Mouse (Mus musculus): ENCODE results near the gene Efnb1. TPM values are rescaled to one million over a fixed set of nuclear protein-coding genes. Genes with fewer than 3 reads are reported as not detected.

The Efnb1 gene
- total RNA-seq, 2 experiments from 2014 or later: 30.1 to 31.5 TPM

DNA sequence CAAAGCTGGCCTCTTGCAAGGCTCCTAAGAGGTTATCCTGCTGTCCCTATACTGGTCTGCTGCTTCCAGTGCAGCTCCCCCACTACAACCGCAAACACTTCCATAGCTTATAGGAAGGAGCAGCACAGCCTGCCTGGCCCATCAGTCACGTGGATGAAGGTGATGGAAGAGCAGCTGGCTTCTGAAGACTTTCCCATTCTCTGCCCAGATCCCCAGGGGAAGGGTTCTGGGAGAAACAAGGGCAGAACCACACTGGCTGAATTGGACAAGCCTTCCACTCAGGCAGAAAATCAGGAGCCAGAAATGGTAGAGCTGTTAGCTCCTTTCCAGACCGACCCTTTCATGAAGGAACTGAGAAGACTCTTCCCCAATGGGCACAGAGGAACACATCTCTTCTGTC, 16.2 kb downstream of the Efnb1 start:
- no peak for DNase-seq
- intact Hi-C loops (cut with DNase I): no loop called here

DNA sequence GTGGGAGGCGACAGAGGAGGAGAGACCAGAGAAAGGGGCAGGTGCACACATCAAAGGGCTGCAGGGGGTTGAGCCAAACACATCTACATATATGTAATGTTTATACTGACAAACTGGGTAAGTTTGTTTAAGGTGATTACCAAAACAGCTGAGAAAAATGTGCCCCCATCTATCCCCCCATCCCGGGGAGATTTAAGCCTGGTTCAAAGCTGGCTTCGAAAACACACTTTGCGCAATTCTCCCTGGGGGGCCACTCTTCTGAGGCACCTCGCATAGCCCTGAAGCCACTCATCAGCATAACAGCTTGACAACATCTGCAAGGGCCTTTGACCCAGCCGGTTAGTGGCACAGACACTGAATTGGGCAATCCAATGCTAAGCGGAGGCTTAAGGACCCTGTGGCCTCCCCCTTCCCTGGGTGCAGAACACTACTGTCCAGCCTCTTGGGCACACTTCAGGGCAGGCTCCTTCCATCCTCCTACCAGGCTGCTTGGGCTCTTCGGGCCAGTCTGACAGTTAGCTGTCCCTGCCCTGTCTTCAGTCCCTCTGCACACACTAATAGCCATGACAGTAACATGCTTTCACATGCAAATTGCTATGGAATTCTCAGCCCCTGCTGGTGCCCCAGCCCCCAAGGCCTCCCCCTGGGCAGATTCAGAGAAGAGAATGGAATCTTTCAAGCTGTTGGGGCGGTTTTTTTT, 16.8 kb downstream of the Efnb1 start:
- intact Hi-C loops (cut with DNase I): no loop called here
- no peak for DNase-seq

DNA sequence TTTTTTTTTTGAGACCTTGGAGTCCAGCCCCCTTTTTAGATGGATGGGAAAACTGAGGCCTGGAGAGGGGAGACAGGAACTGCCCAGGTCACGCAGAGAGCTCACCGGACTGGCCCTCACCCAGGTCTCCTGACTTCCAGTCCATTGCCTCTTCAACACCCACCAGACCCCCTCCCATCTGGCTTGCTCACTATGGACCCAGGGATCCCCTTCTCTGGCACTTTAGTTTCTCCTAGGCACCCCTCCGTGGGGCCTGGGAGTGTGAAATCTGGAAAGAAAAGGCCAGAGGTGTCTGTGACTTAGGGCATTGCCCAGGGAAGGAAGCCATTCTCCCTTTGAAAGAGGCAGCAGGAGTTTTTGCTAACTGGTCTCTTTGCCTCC, 17.3 kb downstream of the Efnb1 start:
- no peak for DNase-seq
- intact Hi-C loops (cut with DNase I): no loop called here

DNA sequence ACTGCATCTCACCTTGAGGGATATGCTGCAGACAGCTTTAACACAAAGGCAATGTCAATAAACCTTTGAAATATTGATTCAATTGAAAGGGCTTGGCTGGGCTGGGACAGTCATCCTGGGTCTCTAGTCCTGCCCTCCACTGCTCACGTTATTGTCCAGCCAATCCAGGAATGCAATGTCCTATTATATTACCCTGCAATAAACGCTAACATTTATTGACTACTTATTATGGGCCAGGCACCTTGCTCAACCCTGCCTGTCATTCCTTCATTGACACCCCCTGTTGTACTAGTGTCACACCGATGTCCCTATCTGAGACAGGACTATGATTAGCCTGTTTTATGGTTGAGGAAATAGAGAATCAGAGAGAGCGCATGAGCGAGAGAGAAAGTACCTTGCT, 18.4 kb downstream of the Efnb1 start:
- no peak for DNase-seq
- intact Hi-C loops (cut with DNase I): no loop called here

DNA sequence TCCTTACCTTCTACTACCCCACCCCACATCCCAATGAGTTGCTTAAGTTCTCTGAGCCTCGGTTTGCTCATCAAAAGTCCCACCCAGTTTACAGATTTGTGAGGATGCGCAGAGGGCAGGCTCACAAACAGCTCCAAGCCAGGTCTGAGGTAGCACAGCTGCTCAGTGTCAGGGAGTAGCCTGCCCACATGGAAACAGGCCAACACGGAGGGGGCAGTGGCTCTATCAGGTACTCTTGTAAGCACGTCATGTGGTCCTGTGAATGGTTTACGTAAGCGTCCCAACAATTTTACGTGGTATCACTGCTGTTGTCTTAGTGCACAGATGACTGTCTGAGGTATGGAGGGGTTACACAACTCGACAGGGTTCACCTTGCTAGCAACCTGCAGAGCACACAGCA, 23.1 kb downstream of the Efnb1 start:
- DNase-seq: no peak
- intact Hi-C loops (cut with DNase I): no loop called here

DNA sequence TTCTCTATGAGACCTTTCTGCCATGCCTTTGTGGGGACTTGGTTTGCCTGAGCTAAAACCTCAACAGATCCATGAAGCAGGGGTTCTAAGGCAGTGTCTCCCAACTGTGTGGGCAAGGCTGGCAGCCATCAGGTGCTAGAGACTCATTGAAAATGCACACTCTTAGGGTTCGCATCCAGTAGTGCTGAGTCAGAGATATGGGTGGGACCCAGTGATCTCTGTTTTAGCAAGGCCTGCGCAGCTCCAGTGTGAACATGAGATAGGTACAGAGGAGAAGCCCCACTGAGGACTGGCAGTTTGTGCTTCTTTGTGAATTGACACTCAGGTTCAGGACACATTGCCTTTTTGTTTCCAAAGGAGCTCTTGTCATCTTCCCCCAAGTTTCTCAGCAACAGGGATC, 28.2 kb downstream of the Efnb1 start:
- intact Hi-C loops (cut with DNase I): no loop called here
- DNase-seq: no peak

DNA sequence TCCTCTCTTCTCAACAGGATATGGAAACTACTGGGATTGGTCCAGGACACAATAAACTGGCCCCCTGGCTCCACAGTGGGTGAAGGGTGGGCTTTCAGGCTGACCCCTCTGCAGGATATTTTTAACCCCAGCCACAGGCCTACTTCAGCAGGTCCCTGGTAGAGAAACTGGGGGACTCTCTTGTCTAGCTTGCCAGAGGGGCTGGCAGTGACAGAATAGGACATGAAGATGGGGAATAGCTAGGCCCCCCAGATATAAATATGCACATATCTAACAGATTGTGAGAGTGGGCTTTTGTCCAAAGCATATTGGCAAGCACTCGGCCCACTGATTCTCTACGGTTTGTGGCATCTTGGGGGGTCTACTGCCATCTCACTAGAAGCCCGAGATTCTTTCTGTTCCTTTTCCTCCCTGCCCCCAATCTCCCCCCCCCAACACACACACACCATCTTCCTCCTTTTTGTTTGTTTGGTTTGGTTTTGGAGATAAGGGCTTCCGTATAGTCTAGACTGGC, 29.0 kb downstream of the Efnb1 start:
- intact Hi-C loops (cut with DNase I): no loop called here

GRCm38 (mm10) chrX:99167014-99167413, 31.1 kb downstream of the Efnb1 start:
- DNase-seq: no peak
- intact Hi-C loops (cut with DNase I): no loop called here

More for the DNA sequence above, 29.0 kb downstream of the Efnb1 start:
- no peak for DNase-seq

DNA sequence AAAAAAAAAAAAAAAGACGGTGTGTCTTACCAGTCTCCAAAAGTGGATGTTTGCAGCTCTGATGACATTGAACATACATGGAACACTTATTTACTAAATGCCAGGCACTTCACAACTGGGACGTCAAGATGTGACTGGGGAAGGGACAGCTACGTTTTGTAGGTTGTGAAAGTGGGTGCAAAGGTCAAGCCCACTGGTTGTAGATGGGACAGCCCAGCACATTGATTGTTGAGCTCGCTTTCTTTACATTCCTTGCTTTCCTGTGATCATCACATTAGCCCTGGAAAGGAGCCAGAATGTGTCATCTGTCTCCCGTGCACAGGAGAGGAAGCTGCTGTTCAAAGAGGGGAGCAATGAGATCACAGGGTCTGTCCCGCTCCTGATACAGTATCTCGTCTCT, 31.6 kb downstream of the Efnb1 start:
- intact Hi-C loops (cut with DNase I): no loop called here
- no peak for DNase-seq

DNA sequence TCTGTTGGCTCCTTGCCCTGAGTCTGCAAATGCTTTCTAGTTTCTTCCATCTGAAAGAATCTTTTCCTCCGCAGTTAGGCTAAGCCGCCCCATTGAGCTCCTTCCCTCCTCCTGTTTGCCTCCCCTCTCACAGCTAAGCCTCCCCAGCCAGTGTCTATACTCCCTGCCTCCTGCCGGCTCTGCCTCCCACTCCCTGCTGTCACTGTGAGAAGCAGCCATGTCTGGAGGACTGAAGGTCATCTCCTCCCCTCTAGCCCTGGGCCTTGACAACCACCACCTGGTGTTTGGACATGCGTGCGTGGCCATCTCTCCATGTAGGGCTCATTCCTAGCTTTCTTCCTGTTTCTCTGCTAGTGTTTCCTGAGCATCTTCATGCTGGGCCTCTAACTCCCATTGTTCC, 36.4 kb downstream of the Efnb1 start:
- no peak for DNase-seq
- intact Hi-C loops (cut with DNase I): no loop called here

- no peak for DNase-seq
- intact Hi-C loops (cut with DNase I): no loop called here
These were observed 49.2 kb downstream of the Efnb1 start for GRCm38 (mm10) chrX:99185081-99185596.

- intact Hi-C loops (cut with DNase I): no loop called here
- DNase-seq: no peak
These were observed 50.8 kb downstream of the Efnb1 start for GRCm38 (mm10) chrX:99186497-99187435.

GRCm38 (mm10) chrX:99191441-99192087, 55.6 kb downstream of the Efnb1 start:
- intact Hi-C loops (cut with DNase I): no loop called here
- DNase-seq: no peak

DNA sequence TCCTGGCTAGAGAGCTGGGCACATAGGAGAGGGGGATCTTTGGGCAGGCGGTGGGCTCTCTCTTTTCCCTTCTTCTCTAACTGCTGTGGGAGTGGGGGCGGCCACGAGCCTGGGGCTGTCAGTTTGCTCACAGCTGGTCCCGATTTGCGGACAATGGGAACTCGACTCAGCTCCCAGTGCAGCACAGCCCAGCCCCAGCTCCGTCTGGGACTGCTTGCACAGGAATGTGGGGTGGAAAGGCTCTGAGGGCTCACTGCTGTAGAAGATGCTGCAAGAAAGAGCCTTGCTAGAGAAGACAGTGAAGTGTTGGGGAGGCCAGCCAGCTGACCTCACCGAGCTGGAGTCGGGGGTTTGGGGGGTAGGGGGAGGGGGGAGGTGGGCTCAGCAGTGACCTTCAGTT, 61.0 kb downstream of the Efnb1 start:
- intact Hi-C loops (cut with DNase I): no loop called here

DNA sequence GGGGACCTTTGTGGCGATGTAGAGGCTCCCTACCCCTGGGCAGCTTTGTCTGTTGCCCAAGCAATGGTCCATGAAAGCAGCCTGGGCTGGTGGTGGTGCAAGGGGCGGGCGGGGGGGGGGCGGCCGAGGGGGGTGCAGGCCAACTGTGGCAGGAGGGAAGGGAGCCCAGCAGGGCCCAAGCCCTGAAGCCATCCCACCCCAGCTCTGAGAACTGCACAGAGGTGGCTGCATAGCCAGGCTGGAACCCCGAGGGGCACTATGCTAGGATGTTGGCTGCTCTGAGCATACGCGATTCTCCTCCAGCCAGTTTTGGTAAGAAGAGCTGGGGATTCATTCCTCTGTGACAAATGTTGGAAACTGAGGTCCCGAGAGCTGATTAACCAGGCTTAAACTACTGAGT, 62.6 kb downstream of the Efnb1 start:
- intact Hi-C loops (cut with DNase I): no loop called here

More for the DNA sequence above, 61.0 kb downstream of the Efnb1 start:
- no peak for DNase-seq

More for the DNA sequence above, 62.6 kb downstream of the Efnb1 start:
- no peak for DNase-seq

Other genes starting within 250 kb of the Efnb1 start
- gene Ophn1, start 245.1 kb upstream of the Efnb1 start, total RNA-seq (2021): 10 to 100 TPM; 48.7 to 48.9 TPM
- gene Yipf6, start 199.8 kb upstream of the Efnb1 start, total RNA-seq (2021): 10 to 100 TPM; 28.0 to 29.8 TPM
- 1 to 10 TPM; 7.3 to 7.9 TPM for gene Stard8, start 132.9 kb upstream of the Efnb1 start, total RNA-seq (2021)

Measured in left cerebral cortex, postnatal 4 days (tissue).